Mouse (Mus musculus): ENCODE measurements around the gene Zhx3.

DNA sequence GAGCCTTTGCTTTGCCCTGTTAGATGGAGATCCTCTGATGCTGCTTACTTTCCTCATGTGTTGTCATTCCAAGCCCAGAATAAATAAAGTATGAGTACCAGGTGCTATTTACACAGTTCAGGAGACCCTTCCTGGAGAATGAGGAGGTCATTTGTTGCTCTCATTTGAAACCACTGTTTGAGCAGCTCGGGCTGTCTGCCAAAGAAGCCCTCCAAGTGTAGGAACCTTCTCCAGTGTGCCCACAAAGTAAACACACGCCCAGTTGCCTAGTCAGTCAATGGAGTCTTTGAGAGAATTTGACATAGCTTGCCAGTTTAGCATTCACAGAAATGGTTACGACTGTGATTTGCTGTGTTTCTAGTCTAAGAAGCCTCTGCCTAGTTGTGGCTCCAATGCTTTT, 154.0 kb downstream of the Zhx3 start:
- no peak for TF ChIP-seq POLR2A (IDR thresholded peaks at IDR 0.05; ENCODE audit: insufficient read depth, low read length)
- no peak for TF ChIP-seq CTCF (IDR thresholded peaks at IDR 0.05; ENCODE audit: low read depth, low read length)
